Comparison of ENCODE assay signal across 8 mouse cellular contexts in the genomic region with DNA sequence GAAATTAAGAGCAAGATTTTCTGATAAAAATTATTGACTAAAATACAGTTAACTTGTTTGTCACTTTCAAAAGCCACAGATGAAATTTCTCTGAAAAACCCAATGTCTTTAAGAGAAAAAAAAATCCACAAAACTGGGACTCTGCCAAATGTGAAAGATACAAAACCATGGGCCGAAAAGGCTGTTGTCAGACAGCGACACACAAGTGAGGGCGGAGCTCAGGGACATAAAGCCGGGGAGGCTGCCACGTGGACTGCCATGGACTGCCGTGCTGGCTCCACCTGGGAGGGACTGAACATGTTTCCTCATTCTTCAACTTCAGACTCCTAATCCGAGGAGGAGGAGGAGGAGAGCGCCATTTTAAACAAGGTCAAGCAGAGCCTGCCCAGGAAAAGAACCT.
A peak's percentile ranks its signal among the peaks of the same experiment; 100 is the strongest.
DNase-seq lines count a peak whose midpoint lies in the region; ATAC-seq and TF ChIP-seq lines count a peak whose summit lies in the region.

No protein-coding gene starts in this region.

- H3K4me2 ChIP-seq in kidney, embryonic 15.5 days = peak overlapping the region; percentile 49
- H3K4me2 ChIP-seq in intestine, embryonic 15.5 days (replicated peaks) = peak overlapping the region; percentile 24; the same call in 1 of the 2 replicates
- peak overlapping the region; percentile 24 for H3K4me2 ChIP-seq in myocyte (ENCODE audit: low read depth)

- H3ac ChIP-seq in myocyte (ENCODE audit: control insufficient read depth, insufficient read length) = no peak overlapping the region

- peaks cover 18% of the 10 kb centered on the region; the same call in 1 of the 2 replicates for H3K27me3 ChIP-seq in kidney, embryonic 15.5 days
- H3K27me3 ChIP-seq in intestine, embryonic 15.5 days (replicated peaks) = no peaks in the 10 kb centered on the region
- no peaks in the 10 kb centered on the region for H3K27me3 ChIP-seq in myocyte (ENCODE audit: control insufficient read depth, insufficient read depth, insufficient read length)

- H3K27ac ChIP-seq in kidney, embryonic 15.5 days = no peak overlapping the region
- H3K27ac ChIP-seq in intestine, embryonic 15.5 days = no peak overlapping the region

- no peak for TF ChIP-seq POLR2A in brain, embryonic 14.5 days (IDR thresholded peaks at IDR 0.05; ENCODE audit: borderline replicate concordance, extremely low read depth, insufficient read depth, insufficient read length, poor library complexity, severe bottlenecking)
- no peak for TF ChIP-seq POLR2A in myocyte (IDR thresholded peaks at IDR 0.05; ENCODE audit: insufficient read length, low read depth)

- no peaks in the 10 kb centered on the region for H3K36me3 ChIP-seq in kidney, embryonic 15.5 days
- H3K36me3 ChIP-seq in intestine, embryonic 15.5 days = no peaks in the 10 kb centered on the region
- H3K36me3 ChIP-seq in myocyte (ENCODE audit: control insufficient read depth, insufficient read depth) = peaks cover 4% of the 10 kb centered on the region

- WGBS in kidney, embryonic 15.5 days = 30% methylated on average over 8 of the region's 8 CpGs
- 33% methylated on average over 8 of the region's 8 CpGs for WGBS in intestine, embryonic 15.5 days

- no peak for ATAC-seq in kidney, embryonic 15.5 days (replicated peaks; ENCODE audit: low FRiP score)
- peak; percentile 69 for ATAC-seq in intestine, embryonic 15.5 days

- no peak overlapping the region; the same call in 1 of the 2 replicates for H3K4me3 ChIP-seq in kidney, embryonic 15.5 days (replicated peaks)
- no peak overlapping the region for H3K4me3 ChIP-seq in intestine, embryonic 15.5 days (replicated peaks)
- H3K4me3 ChIP-seq in myocyte = no peak overlapping the region

- no peak for DNase-seq in kidney, adult 18-20 months
- DNase-seq in brain, embryonic 14.5 days (ENCODE audit: low read depth) = peak; percentile 63
- no peak for DNase-seq in gastrocnemius, postnatal 25 days
- no peak for DNase-seq in layer of hippocampus, postnatal 25 days (ENCODE audit: extremely low spot score in 1 of 2, low spot score in 1 of 2)
- DNase-seq in retina, postnatal 1 day = no peak

- peaks cover 9% of the 10 kb centered on the region for H3K4me1 ChIP-seq in kidney, embryonic 15.5 days
- H3K4me1 ChIP-seq in intestine, embryonic 15.5 days (replicated peaks) = peaks cover 9% of the 10 kb centered on the region

- H3K79me2 ChIP-seq in myocyte (ENCODE audit: control insufficient read depth, insufficient read depth) = no peaks in the 10 kb centered on the region

- no peak for TF ChIP-seq CTCF in brain, embryonic 14.5 days (IDR thresholded peaks at IDR 0.05; ENCODE audit: borderline replicate concordance, extremely low read depth, insufficient read depth, insufficient read length)

- no peaks in the 10 kb centered on the region for H3K9me3 ChIP-seq in kidney, embryonic 15.5 days (replicated peaks)
- no peaks in the 10 kb centered on the region for H3K9me3 ChIP-seq in intestine, embryonic 15.5 days

- no peak overlapping the region for H3K9ac ChIP-seq in kidney, embryonic 15.5 days
- no peak overlapping the region for H3K9ac ChIP-seq in intestine, embryonic 15.5 days

TF ChIP-seq in myocyte, 11 proteins besides CTCF, POLR2A, EP300 and RAD21:
- no peak for TF ChIP-seq MYOG (IDR thresholded peaks at IDR 0.05; ENCODE audit: control insufficient read depth in 1 of 3, insufficient read depth in 1 of 3, insufficient read length in 2 of 3, low read depth in 2 of 3)
- TF ChIP-seq POLR2AphosphoS2 (IDR thresholded peaks at IDR 0.05; ENCODE audit: insufficient read length, low read depth) = no peak
- TF ChIP-seq E2F4 (IDR thresholded peaks at IDR 0.05; ENCODE audit: insufficient read depth) = no peak
- TF ChIP-seq USF1 (IDR thresholded peaks at IDR 0.05; ENCODE audit: low read depth) = no peak
- TF ChIP-seq TCF3 (IDR thresholded peaks at IDR 0.05; ENCODE audit: insufficient read length, low read depth) = no peak
- TF ChIP-seq TCF12 (IDR thresholded peaks at IDR 0.05; ENCODE audit: insufficient read depth, poor library complexity, severe bottlenecking) = no peak
- TF ChIP-seq MYOD1 (IDR thresholded peaks at IDR 0.05; ENCODE audit: control insufficient read depth in 1 of 3, insufficient read length in 2 of 3, low read depth in 2 of 3) = no peak
- TF ChIP-seq REST (IDR thresholded peaks at IDR 0.05; ENCODE audit: insufficient read depth, insufficient read length) = no peak
- no peak for TF ChIP-seq CEBPB (IDR thresholded peaks at IDR 0.05; ENCODE audit: insufficient read depth, poor library complexity, severe bottlenecking)
- no peak for TF ChIP-seq MAX (IDR thresholded peaks at IDR 0.05; ENCODE audit: low read depth)
- TF ChIP-seq SRF (IDR thresholded peaks at IDR 0.05; ENCODE audit: control insufficient read depth, insufficient read length, low read depth) = no peak
